Mouse (Mus musculus): Measurements from ENCODE around the gene Krtap12-1. TPM values are rescaled to one million over a fixed set of nuclear protein-coding genes. Genes with fewer than 3 reads are reported as not detected.
"Not testable (repeated sequence)": the region's sequence is repeated elsewhere in the genome, so short reads cannot be mapped to it uniquely, and the experiment has no call there.

The Krtap12-1 gene
- polyA plus RNA-seq (2012; rRNA removed) (0.10 and 0.20 TPM in 2 replicates), polyA plus RNA-seq (2014; fragmentation: Nextera tagmentation; extraction: Ambion mirVana) (not detected in 2 replicates)

GRCm38 (mm10) chr10:77720299-77720698 is at the start of gene Krtap12-1:
Gene Krtap12-1 (plus strand): TSS chr10:77720599.
- H3K36me3 ChIP-seq (ENCODE audit: control insufficient read depth, insufficient read depth, low read length); H3K27me3 ChIP-seq (ENCODE audit: control insufficient read depth, insufficient read depth, low read length); H3K4me3 ChIP-seq (replicated peaks; ENCODE audit: low read length); ATAC-seq (ENCODE audit: low FRiP score, low read depth); H3K27ac ChIP-seq (replicated peaks; ENCODE audit: low read depth, low read length); DNase-seq (ENCODE audit: low spot score); H3K4me2 ChIP-seq (replicated peaks; ENCODE audit: low read depth, low read length, severe bottlenecking); H3K9me3 ChIP-seq (ENCODE audit: control insufficient read depth, low read length); H3K9ac ChIP-seq (ENCODE audit: low read depth, low read length, severe bottlenecking); H3K4me1 ChIP-seq (ENCODE audit: control insufficient read depth, insufficient read depth, low read length): not testable (repeated sequence)
- WGBS = 81% methylated on average over 1 of the region's 1 CpGs

DNA sequence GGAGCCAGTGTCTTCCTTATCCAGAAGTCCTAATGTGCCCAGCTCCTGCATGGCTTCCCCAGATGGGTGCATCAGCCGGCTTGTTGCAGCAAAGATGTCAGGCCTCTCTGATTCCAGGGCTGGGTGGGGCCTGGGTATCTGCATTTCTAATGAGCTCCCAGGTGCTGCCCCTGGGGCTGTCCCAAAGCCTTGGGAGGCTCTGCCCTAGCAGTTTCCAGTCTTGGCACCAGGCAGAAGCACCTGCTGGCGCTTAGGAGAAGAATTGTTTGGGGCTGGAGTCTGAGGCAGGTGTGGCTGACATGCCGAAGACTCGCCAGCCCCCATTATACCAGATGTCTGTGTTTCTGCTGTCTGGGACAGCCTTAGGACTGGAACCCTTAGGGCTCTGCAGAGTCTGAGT is 49.7 kb upstream of the Krtap12-1 start:
- no peak for TF ChIP-seq POLR2A (IDR thresholded peaks at IDR 0.05; ENCODE audit: borderline replicate concordance, extremely low read depth, insufficient read depth, insufficient read length)
- H3K9ac ChIP-seq (ENCODE audit: low read depth, low read length, severe bottlenecking) = no peak overlapping the region
- H3K4me2 ChIP-seq (replicated peaks; ENCODE audit: low read depth, low read length, severe bottlenecking) = no peak overlapping the region
- H3K4me3 ChIP-seq (replicated peaks; ENCODE audit: low read length) = no peak overlapping the region
- H3K27ac ChIP-seq (replicated peaks; ENCODE audit: low read depth, low read length) = no peak overlapping the region
- WGBS = 61% methylated on average over 4 of the region's 4 CpGs
- no peaks in the 10 kb centered on the region for H3K36me3 ChIP-seq (ENCODE audit: control insufficient read depth, insufficient read depth, low read length)
- DNase-seq (ENCODE audit: low spot score) = no peak
- H3K4me1 ChIP-seq (ENCODE audit: control insufficient read depth, insufficient read depth, low read length) = peaks cover 15% of the 10 kb centered on the region; the same call in 1 of the 2 replicates
- ATAC-seq (ENCODE audit: low FRiP score, low read depth) = no peak
- no peaks in the 10 kb centered on the region for H3K9me3 ChIP-seq (ENCODE audit: control insufficient read depth, low read length)
- H3K27me3 ChIP-seq (ENCODE audit: control insufficient read depth, insufficient read depth, low read length) = no peaks in the 10 kb centered on the region; the same call in 1 of the 2 replicates

DNA sequence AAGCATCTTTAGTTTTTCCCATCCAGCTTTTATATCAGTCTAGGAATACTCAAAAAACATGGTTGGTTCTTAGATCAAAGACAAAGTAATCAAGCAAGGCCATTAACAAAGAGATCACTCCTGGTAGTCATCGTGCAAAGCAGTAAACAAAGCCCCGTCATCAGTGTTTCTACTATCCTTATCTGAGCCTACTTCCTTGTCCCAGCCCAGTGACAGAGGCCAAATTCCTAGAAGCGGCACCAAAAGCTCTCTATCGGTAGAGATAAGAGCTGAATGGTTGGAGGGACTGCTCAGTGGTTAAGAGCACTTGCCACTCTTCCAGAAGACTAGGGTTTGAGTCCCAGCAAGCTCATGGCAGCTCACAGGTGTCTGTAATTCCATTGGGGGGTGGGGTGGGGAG is 48.9 kb upstream of the Krtap12-1 start:
- Histone ChIP-seq H3K9me3 (ENCODE audit: control insufficient read depth, low read length) (no peaks in the 10 kb centered on the region), H3K27me3 (ENCODE audit: control insufficient read depth, insufficient read depth, low read length) (no peaks in the 10 kb centered on the region; the same call in 1 of the 2 replicates), H3K36me3 (ENCODE audit: control insufficient read depth, insufficient read depth, low read length) (no peaks in the 10 kb centered on the region), H3K27ac (replicated peaks; ENCODE audit: low read depth, low read length) (no peak overlapping the region), H3K9ac (ENCODE audit: low read depth, low read length, severe bottlenecking) (no peak overlapping the region), H3K4me3 (replicated peaks; ENCODE audit: low read length) (no peak overlapping the region), H3K4me2 (replicated peaks; ENCODE audit: low read depth, low read length, severe bottlenecking) (no peak overlapping the region), H3K4me1 (ENCODE audit: control insufficient read depth, insufficient read depth, low read length) (peaks cover 9% of the 10 kb centered on the region; the same call in 1 of the 2 replicates)
- ATAC-seq (ENCODE audit: low FRiP score, low read depth) (no peak), DNase-seq (ENCODE audit: low spot score) (no peak)
- TF ChIP-seq POLR2A (IDR thresholded peaks at IDR 0.05; ENCODE audit: borderline replicate concordance, extremely low read depth, insufficient read depth, insufficient read length) = no peak
- 53% methylated on average over 4 of the region's 4 CpGs for WGBS

- H3K4me3 ChIP-seq (replicated peaks; ENCODE audit: low read length) = no peak overlapping the region
- peaks cover 14% of the 10 kb centered on the region for H3K4me1 ChIP-seq (ENCODE audit: control insufficient read depth, insufficient read depth, low read length)
- no peak for TF ChIP-seq POLR2A (IDR thresholded peaks at IDR 0.05; ENCODE audit: borderline replicate concordance, extremely low read depth, insufficient read depth, insufficient read length)
- WGBS = 58% methylated on average over 13 of the region's 13 CpGs
- H3K9me3 ChIP-seq (ENCODE audit: control insufficient read depth, low read length) = no peaks in the 10 kb centered on the region
- DNase-seq (ENCODE audit: low spot score) = no peak
- no peak overlapping the region for H3K27ac ChIP-seq (replicated peaks; ENCODE audit: low read depth, low read length)
- H3K4me2 ChIP-seq (replicated peaks; ENCODE audit: low read depth, low read length, severe bottlenecking) = no peak overlapping the region
- no peak for ATAC-seq (ENCODE audit: low FRiP score, low read depth)
- no peak overlapping the region for H3K9ac ChIP-seq (ENCODE audit: low read depth, low read length, severe bottlenecking)
- H3K27me3 ChIP-seq (ENCODE audit: control insufficient read depth, insufficient read depth, low read length) = peaks cover 7% of the 10 kb centered on the region; the same call in 1 of the 2 replicates
- H3K36me3 ChIP-seq (ENCODE audit: control insufficient read depth, insufficient read depth, low read length) = no peaks in the 10 kb centered on the region
These were observed 46.6 kb upstream of the Krtap12-1 start for GRCm38 (mm10) chr10:77673765-77674164.

- no peak; the same call in 1 of the 2 replicates for ATAC-seq (ENCODE audit: low FRiP score, low read depth)
- no peak overlapping the region for H3K27ac ChIP-seq (replicated peaks; ENCODE audit: low read depth, low read length)
- no peaks in the 10 kb centered on the region for H3K9me3 ChIP-seq (ENCODE audit: control insufficient read depth, low read length)
- TF ChIP-seq POLR2A (IDR thresholded peaks at IDR 0.05; ENCODE audit: borderline replicate concordance, extremely low read depth, insufficient read depth, insufficient read length) = no peak
- peak overlapping the region; percentile 80 for H3K4me2 ChIP-seq (replicated peaks; ENCODE audit: low read depth, low read length, severe bottlenecking)
- peak overlapping the region; percentile 36; the same call in 1 of the 2 replicates for H3K9ac ChIP-seq (ENCODE audit: low read depth, low read length, severe bottlenecking)
- H3K27me3 ChIP-seq (ENCODE audit: control insufficient read depth, insufficient read depth, low read length) = peaks cover 7% of the 10 kb centered on the region; the same call in 1 of the 2 replicates
- peak; percentile 36 for DNase-seq (ENCODE audit: low spot score)
- peaks cover 14% of the 10 kb centered on the region for H3K4me1 ChIP-seq (ENCODE audit: control insufficient read depth, insufficient read depth, low read length)
- no peaks in the 10 kb centered on the region for H3K36me3 ChIP-seq (ENCODE audit: control insufficient read depth, insufficient read depth, low read length)
- WGBS = under 1% methylated on average over 30 of the region's 35 CpGs
- peak overlapping the region; percentile 34 for H3K4me3 ChIP-seq (replicated peaks; ENCODE audit: low read length)
These were observed 42.8 kb upstream of the Krtap12-1 start for GRCm38 (mm10) chr10:77677562-77677961.

DNA sequence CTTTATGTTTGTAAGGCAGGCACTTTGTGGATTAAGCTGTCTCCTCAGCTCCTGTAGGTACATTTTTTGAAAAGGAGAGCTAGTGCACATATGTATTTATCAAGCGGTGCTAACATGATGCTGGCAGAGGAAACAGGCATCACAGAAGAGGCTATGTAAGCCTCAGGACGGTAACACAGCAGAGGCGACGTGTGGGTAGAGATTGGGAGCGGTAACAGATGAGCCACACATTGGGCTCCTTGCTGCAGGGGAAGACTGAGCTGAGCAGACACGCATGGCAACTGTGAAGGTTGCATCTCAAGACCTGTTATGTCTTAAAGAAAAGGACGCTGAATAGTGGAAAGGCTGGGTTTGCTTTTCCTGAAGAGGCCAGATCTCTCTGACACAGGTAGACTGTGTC is 37.4 kb upstream of the Krtap12-1 start:
- no peak for TF ChIP-seq POLR2A (IDR thresholded peaks at IDR 0.05; ENCODE audit: borderline replicate concordance, extremely low read depth, insufficient read depth, insufficient read length)
- ATAC-seq (ENCODE audit: low FRiP score, low read depth) (no peak), DNase-seq (ENCODE audit: low spot score) (no peak)
- Histone ChIP-seq H3K36me3 (ENCODE audit: control insufficient read depth, insufficient read depth, low read length) (no peaks in the 10 kb centered on the region), H3K27me3 (ENCODE audit: control insufficient read depth, insufficient read depth, low read length) (peaks cover 29% of the 10 kb centered on the region), H3K9me3 (ENCODE audit: control insufficient read depth, low read length) (no peaks in the 10 kb centered on the region), H3K27ac (replicated peaks; ENCODE audit: low read depth, low read length) (no peak overlapping the region), H3K4me2 (replicated peaks; ENCODE audit: low read depth, low read length, severe bottlenecking) (no peak overlapping the region), H3K4me3 (replicated peaks; ENCODE audit: low read length) (no peak overlapping the region), H3K4me1 (ENCODE audit: control insufficient read depth, insufficient read depth, low read length) (peaks cover 12% of the 10 kb centered on the region), H3K9ac (ENCODE audit: low read depth, low read length, severe bottlenecking) (no peak overlapping the region)
- WGBS = 77% methylated on average over 7 of the region's 7 CpGs
